Mouse (Mus musculus) thymus, adult 2 months (tissue): ENCODE results near the gene Olfr960.

Source experiments
- CTCF ChIP-seq: fragments of 200-500 bp; IDR thresholded peaks from 2 replicates; pipeline ENCODE4 v1.5.1; 2012; ENCODE audit warnings: mild to moderate bottlenecking, control low read depth, low read length, moderate library complexity, borderline replicate concordance; ENCODE audit not compliant: control insufficient read depth, poor library complexity, insufficient read depth; ENCODE audit errors: extremely low read depth
- POLR2A ChIP-seq: fragments of 200-500 bp; IDR thresholded peaks from 2 replicates; pipeline ENCODE4 v1.6.1; 2012; ENCODE audit warnings: mild to moderate bottlenecking, low read length, control low read depth, moderate library complexity; ENCODE audit not compliant: control insufficient read depth, poor library complexity, insufficient read depth; ENCODE audit errors: extremely low read depth

GRCm38 (mm10) chr9:39623783-39624182, 2.6 kb downstream of the Olfr960 start:
- TF ChIP-seq POLR2A (no peak), CTCF (no peak)
